Mouse (Mus musculus): ENCODE data around the gene Rsph14.
"Not testable (repeated sequence)": the region's sequence is repeated elsewhere in the genome, so short reads cannot be mapped to it uniquely, and the experiment has no call there.

The Rsph14 gene

GRCm38 (mm10) chr10:75053655-75054054, 21.3 kb upstream of the Rsph14 start:
- DNase-seq (ENCODE audit: low spot score), result no peak

GRCm38 (mm10) chr10:75052902-75053301, 20.5 kb upstream of the Rsph14 start:
- no peak for DNase-seq (ENCODE audit: low spot score)

- no peak for DNase-seq (ENCODE audit: low spot score)
Measured at GRCm38 (mm10) chr10:75051364-75052074, 19.1 kb upstream of the Rsph14 start.

GRCm38 (mm10) chr10:75048711-75049110, 16.3 kb upstream of the Rsph14 start:
- DNase-seq (ENCODE audit: low spot score), result no peak

- no peak for DNase-seq (ENCODE audit: low spot score)
Measured at GRCm38 (mm10) chr10:75045831-75046230, 13.4 kb upstream of the Rsph14 start.

GRCm38 (mm10) chr10:75044459-75044858, 12.1 kb upstream of the Rsph14 start:
- no peak for DNase-seq (ENCODE audit: low spot score)

GRCm38 (mm10) chr10:75042060-75042459, 9.7 kb upstream of the Rsph14 start:
- DNase-seq (ENCODE audit: low spot score), result not testable (repeated sequence)

GRCm38 (mm10) chr10:75036883-75037379, 4.5 kb upstream of the Rsph14 start, which contains the start of gene Rab36:
Gene Rab36 (plus strand): TSS chr10:75037058.
- peak; percentile 75 for DNase-seq (ENCODE audit: low spot score)

- no peak for DNase-seq (ENCODE audit: low spot score)
Measured at GRCm38 (mm10) chr10:75031345-75032114, 856 bp downstream of the Rsph14 start.

- DNase-seq (ENCODE audit: low spot score), result no peak
Measured at GRCm38 (mm10) chr10:75030234-75030633, 2.2 kb downstream of the Rsph14 start.

GRCm38 (mm10) chr10:75029677-75030076, 2.7 kb downstream of the Rsph14 start:
- no peak for DNase-seq (ENCODE audit: low spot score)

GRCm38 (mm10) chr10:75028743-75029142, 3.6 kb downstream of the Rsph14 start:
- DNase-seq (ENCODE audit: low spot score), result no peak

- no peak for DNase-seq (ENCODE audit: low spot score)
Measured at GRCm38 (mm10) chr10:75026491-75026890, 5.9 kb downstream of the Rsph14 start.

- peak; percentile 74 for DNase-seq (ENCODE audit: low spot score)
Measured at GRCm38 (mm10) chr10:75021138-75021537, 11.2 kb downstream of the Rsph14 start.

GRCm38 (mm10) chr10:75020271-75020670, 12.1 kb downstream of the Rsph14 start:
- no peak for DNase-seq (ENCODE audit: low spot score)

- no peak for DNase-seq (ENCODE audit: low spot score)
Measured at GRCm38 (mm10) chr10:75016481-75016880, 15.9 kb downstream of the Rsph14 start.

- DNase-seq (ENCODE audit: low spot score), result no peak
Measured at GRCm38 (mm10) chr10:75015465-75015864, 16.9 kb downstream of the Rsph14 start.

- DNase-seq (ENCODE audit: low spot score), result no peak
Measured at GRCm38 (mm10) chr10:75010704-75011103, 21.7 kb downstream of the Rsph14 start.

GRCm38 (mm10) chr10:75006889-75007662, 25.3 kb downstream of the Rsph14 start:
- no peak for DNase-seq (ENCODE audit: low spot score)

GRCm38 (mm10) chr10:75004067-75004466, 28.3 kb downstream of the Rsph14 start:
- DNase-seq (ENCODE audit: low spot score), result no peak

GRCm38 (mm10) chr10:75001391-75001790, 31.0 kb downstream of the Rsph14 start:
- DNase-seq (ENCODE audit: low spot score), result no peak

- DNase-seq (ENCODE audit: low spot score), result no peak
Measured at GRCm38 (mm10) chr10:74995377-74995776, 37.0 kb downstream of the Rsph14 start.

Measured in urinary bladder, postnatal 25 days (tissue).